ENCODE assay signal across 8 mouse cellular contexts in genomic region chr2:152742435-152742834, GRCm38 (mm10). TPM values are rescaled to one million over a fixed set of nuclear protein-coding genes. Genes with fewer than 3 reads are reported as not detected.
DNase-seq lines count a peak whose midpoint lies in the region; ATAC-seq lines count a peak whose summit lies in the region.

No protein-coding gene starts in this region.

- H3K36me3 ChIP-seq in liver, embryonic 15.5 days (replicated peaks), result no peaks in the 10 kb centered on the region
- no peaks in the 10 kb centered on the region for H3K36me3 ChIP-seq in neural tube, embryonic 14.5 days (ENCODE audit: control insufficient read depth, insufficient read depth, low read length)

- no peak overlapping the region for H3K4me3 ChIP-seq in liver, embryonic 15.5 days (replicated peaks)
- H3K4me3 ChIP-seq in neural tube, embryonic 14.5 days (ENCODE audit: low read depth, low read length), result no peak overlapping the region

- H3K9me3 ChIP-seq in liver, embryonic 15.5 days (replicated peaks), result no peaks in the 10 kb centered on the region
- no peaks in the 10 kb centered on the region for H3K9me3 ChIP-seq in neural tube, embryonic 14.5 days (ENCODE audit: control insufficient read depth, low read length)

- WGBS in liver, embryonic 15.5 days (ENCODE audit: insufficient replicate concordance), result 10% methylated on average over 10 of the region's 10 CpGs
- 32% methylated on average over 10 of the region's 10 CpGs for WGBS in neural tube, embryonic 14.5 days

- H3K9ac ChIP-seq in liver, embryonic 15.5 days, result 0 out of 2 replicates have a peak overlapping the region, but pooled peaks have one; percentile 1
- no peak overlapping the region for H3K9ac ChIP-seq in neural tube, embryonic 14.5 days (replicated peaks; ENCODE audit: low read depth, low read length)

- peak; percentile 32 for ATAC-seq in inflammation-experienced regulatory T-cells, adult 6 months
- ATAC-seq in liver, embryonic 15.5 days (ENCODE audit: insufficient read depth), result 0 out of 2 replicates have a peak, but pooled peaks have one; percentile 17
- ATAC-seq in neural tube, embryonic 14.5 days (ENCODE audit: low read depth), result peak; percentile 30; the same call in 1 of the 2 replicates

- H3K27me3 ChIP-seq in liver, embryonic 15.5 days, result no peaks in the 10 kb centered on the region
- H3K27me3 ChIP-seq in neural tube, embryonic 14.5 days (ENCODE audit: control insufficient read depth, insufficient read depth, low read length), result no peaks in the 10 kb centered on the region

- intact Hi-C loops in left cerebral cortex, postnatal 4 days (cut with DNase I), result no loop called here
- intact Hi-C loops in gastrocnemius, postnatal 14 days (cut with DNase I; ENCODE audit: low total_unique reads), result loop anchor here (2.0 kb wide), 1 partner anchor 48 kb away; no protein-coding TSS in a partner anchor

- H3K4me2 ChIP-seq in liver, embryonic 15.5 days, result peak overlapping the region; percentile 42
- no peak overlapping the region for H3K4me2 ChIP-seq in neural tube, embryonic 14.5 days (ENCODE audit: low read depth, low read length)

- DNase-seq in left cerebral cortex, postnatal 4 days, result peak; percentile 80
- DNase-seq in left cerebral cortex, adult 8-10 months (ENCODE audit: low spot score in 2 of 2), result no peak
- peak; percentile 81 for DNase-seq in adrenal gland, postnatal 25 days
- DNase-seq in gastrocnemius, postnatal 14 days, result peak; percentile 69
- DNase-seq in frontal cortex, postnatal 36 days (ENCODE audit: low spot score in 2 of 2), result no peak

- peak overlapping the region; percentile 79 for H3K27ac ChIP-seq in liver, embryonic 15.5 days (replicated peaks)
- no peak overlapping the region for H3K27ac ChIP-seq in neural tube, embryonic 14.5 days (ENCODE audit: low read depth, low read length)

- peaks cover 58% of the 10 kb centered on the region for H3K4me1 ChIP-seq in liver, embryonic 15.5 days (replicated peaks)
- peaks cover 7% of the 10 kb centered on the region; the same call in 1 of the 2 replicates for H3K4me1 ChIP-seq in neural tube, embryonic 14.5 days (ENCODE audit: control insufficient read depth, insufficient read depth, low read length)

RNA-seq across cellular contexts. Expression of gene Id1, which starts 6.4 kb away (rescaled TPM):
- 10 to 100 TPM; 25.6 to 27.6 TPM for total RNA-seq in left cerebral cortex, postnatal 4 days (2021)
- 10 to 100 TPM; 19.1 to 30.8 (median 22.9) TPM for total RNA-seq in left cerebral cortex, adult 8-10 months (2022)
- total RNA-seq in adrenal gland, postnatal 25 days (2021), result 73.3 and 81.1 TPM in 2 replicates
- total RNA-seq in gastrocnemius, postnatal 14 days (2021), result 10 to 100 TPM; 12.5 to 17.3 TPM
- polyA plus RNA-seq in inflammation-experienced regulatory T-cells, adult 6 months (2017; shearing (Covaris generic)), result under 1 TPM in 1 of 3 experiments, not detected in 2; 0.91 TPM
- 20.5 and 20.9 TPM in 2 replicates for polyA plus RNA-seq in liver, embryonic 15.5 days (2015; fragmentation: Nextera tagmentation; extraction: Ambion mirVana)
- polyA plus RNA-seq in neural tube, embryonic 14.5 days (2014; fragmentation: Nextera tagmentation; extraction: Ambion mirVana), result 49.9 and 50.4 TPM in 2 replicates

RNA-seq across cellular contexts. Expression of gene Cox4i2, which starts 11.5 kb away (rescaled TPM):
- 1 to 10 TPM; 1.7 to 1.9 TPM for total RNA-seq in left cerebral cortex, postnatal 4 days (2021)
- total RNA-seq in left cerebral cortex, adult 8-10 months (2022), result 1 to 10 TPM; 2.1 to 4.8 (median 2.5) TPM
- total RNA-seq in adrenal gland, postnatal 25 days (2021), result 4.2 and 4.3 TPM in 2 replicates
- total RNA-seq in gastrocnemius, postnatal 14 days (2021), result 1 to 10 TPM; 5.9 to 6.0 TPM
- polyA plus RNA-seq in inflammation-experienced regulatory T-cells, adult 6 months (2017; shearing (Covaris generic)), result not detected
- 1.0 and 1.1 TPM in 2 replicates for polyA plus RNA-seq in liver, embryonic 15.5 days (2015; fragmentation: Nextera tagmentation; extraction: Ambion mirVana)
- polyA plus RNA-seq in neural tube, embryonic 14.5 days (2014; fragmentation: Nextera tagmentation; extraction: Ambion mirVana), result 3.6 and 4.5 TPM in 2 replicates

RNA-seq across cellular contexts. Expression of gene Mcts2, which starts 55.6 kb away (rescaled TPM):
- total RNA-seq in left cerebral cortex, postnatal 4 days (2021), result 10 to 100 TPM; 30.4 to 32.5 TPM
- 10 to 100 TPM; 15.5 to 18.6 (median 18.2) TPM for total RNA-seq in left cerebral cortex, adult 8-10 months (2022)
- 34.2 and 37.9 TPM in 2 replicates for total RNA-seq in adrenal gland, postnatal 25 days (2021)
- total RNA-seq in gastrocnemius, postnatal 14 days (2021), result 10 to 100 TPM; 11.9 to 13.8 TPM
- 1 to 10 TPM; 2.4 to 3.7 (median 2.5) TPM for polyA plus RNA-seq in inflammation-experienced regulatory T-cells, adult 6 months (2017; shearing (Covaris generic))
- polyA plus RNA-seq in liver, embryonic 15.5 days (2015; fragmentation: Nextera tagmentation; extraction: Ambion mirVana), result 12.1 and 12.4 TPM in 2 replicates
- polyA plus RNA-seq in neural tube, embryonic 14.5 days (2014; fragmentation: Nextera tagmentation; extraction: Ambion mirVana), result 40.2 and 43.8 TPM in 2 replicates

Comparison
In these comparisons a context has a peak if more than half of its experiments do, and no peak if none do; other contexts are left out.
1. DNase-seq: peak in left cerebral cortex, postnatal 4 days (single experiment), adrenal gland, postnatal 25 days (single experiment) and gastrocnemius, postnatal 14 days (single experiment); none in left cerebral cortex, adult 8-10 months (0 of 2) and frontal cortex, postnatal 36 days (0 of 2).
2. Peak in every context shown above with its lines, with median percentiles within 50 percentile points of each other: ATAC-seq.